Mouse (Mus musculus) heart, embryonic 13.5 days (tissue): ENCODE measurements around the gene Vsig10l. TPM values are rescaled to one million over a fixed set of nuclear protein-coding genes. Genes with fewer than 3 reads are reported as not detected.
A peak's percentile ranks its signal among the peaks of the same experiment; 100 is the strongest.

Experiments
- ATAC-seq: fragments of 200-750 bp; cut with Nextera tagmentation; 2 replicates; pipeline ENCODE4 v1.8.0; 2017; ENCODE audit warnings: moderate TSS enrichment; ENCODE audit not compliant: insufficient number of reproducible peaks, low FRiP score, low TSS enrichment; ENCODE audit errors: extremely low read depth
- H3K27ac ChIP-seq: fragments of 300-500 bp; sonication (generic); replicated peaks from 2 replicates; pipeline ENCODE4 v1.5.1; 2015; ENCODE audit warnings: moderate library complexity, mild to moderate bottlenecking, inconsistent platforms
- H3K27me3 ChIP-seq: fragments of 300-500 bp; sonication (generic); replicated peaks from 2 replicates; pipeline ENCODE4 v1.6.1; 2015; ENCODE audit warnings: mild to moderate bottlenecking, inconsistent platforms
- H3K36me3 ChIP-seq: fragments of 300-500 bp; sonication (generic); 2 replicates; pipeline ENCODE4 v1.6.1; 2015; ENCODE audit warnings: mild to moderate bottlenecking, inconsistent platforms
- H3K4me1 ChIP-seq: fragments of 300-500 bp; sonication (generic); 2 replicates; pipeline ENCODE4 v1.6.1; 2015; ENCODE audit warnings: inconsistent platforms
- H3K4me2 ChIP-seq: fragments of 300-500 bp; sonication (generic); 2 replicates; pipeline ENCODE4 v1.6.1; 2015; ENCODE audit warnings: inconsistent platforms, mild to moderate bottlenecking, moderate library complexity
- H3K4me3 ChIP-seq: fragments of 300-500 bp; sonication (generic); 2 replicates; pipeline ENCODE4 v1.5.1; 2015; ENCODE audit warnings: moderate library complexity, mild to moderate bottlenecking, inconsistent platforms
- H3K9ac ChIP-seq: fragments of 300-500 bp; sonication (generic); 2 replicates; pipeline ENCODE4 v1.6.1; 2015; ENCODE audit warnings: inconsistent platforms, mild to moderate bottlenecking, moderate library complexity
- H3K9me3 ChIP-seq: fragments of 300-500 bp; sonication (generic); 2 replicates; pipeline ENCODE4 v1.6.1; 2016; ENCODE audit warnings: inconsistent platforms
- WGBS: fragments of 180-500 bp; shearing (Covaris S2); methylation state at CpG from one replicate; pipeline ENCODE4 v1.1.7; 2015; ENCODE audit warnings: mixed read lengths; 5-methylcytosine and 5-hydroxymethylcytosine counted together
- polyA plus RNA-seq: library from polyadenylated mRNA; unstranded; fragments of >200 nt; fragmentation: Nextera tagmentation; extraction: Ambion mirVana; gene quantifications from 2 replicates; pipeline ENCODE4 v1.2.1, GENCODE M21; 2015

Gene Vsig10l
- polyA plus RNA-seq, 1 experiment from 2014 or later, result 2.2 TPM

DNA sequence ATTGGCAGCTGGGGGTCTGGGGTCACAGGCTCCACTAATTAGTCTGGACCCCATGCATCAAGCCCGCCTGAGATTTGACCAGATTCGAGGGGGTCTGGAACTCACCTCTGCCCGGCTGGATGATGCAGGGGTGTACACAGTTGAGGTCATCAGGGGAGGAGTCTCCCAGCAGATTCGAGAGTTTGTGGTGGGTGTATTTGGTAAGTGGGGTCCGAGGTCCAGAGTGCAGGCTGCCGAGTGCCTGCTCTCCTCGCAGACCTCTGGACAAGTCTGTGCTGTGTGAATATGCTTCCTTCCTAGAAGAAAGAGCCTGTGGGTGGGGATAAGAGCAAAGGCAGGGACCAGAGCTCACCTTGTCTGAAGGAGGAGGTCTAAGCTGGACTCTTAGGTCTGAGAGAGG, 1.0 kb downstream of the Vsig10l start:
- Histone ChIP-seq H3K9me3 (no peaks in the 10 kb centered on the region), H3K4me2 (no peak overlapping the region), H3K4me1 (peaks cover 23% of the 10 kb centered on the region), H3K27me3 (peaks cover 25% of the 10 kb centered on the region), H3K9ac (no peak overlapping the region), H3K36me3 (no peaks in the 10 kb centered on the region), H3K27ac (no peak overlapping the region), H3K4me3 (no peak overlapping the region)
- 73% methylated on average over 7 of the region's 7 CpGs for WGBS
- no peak for ATAC-seq

DNA sequence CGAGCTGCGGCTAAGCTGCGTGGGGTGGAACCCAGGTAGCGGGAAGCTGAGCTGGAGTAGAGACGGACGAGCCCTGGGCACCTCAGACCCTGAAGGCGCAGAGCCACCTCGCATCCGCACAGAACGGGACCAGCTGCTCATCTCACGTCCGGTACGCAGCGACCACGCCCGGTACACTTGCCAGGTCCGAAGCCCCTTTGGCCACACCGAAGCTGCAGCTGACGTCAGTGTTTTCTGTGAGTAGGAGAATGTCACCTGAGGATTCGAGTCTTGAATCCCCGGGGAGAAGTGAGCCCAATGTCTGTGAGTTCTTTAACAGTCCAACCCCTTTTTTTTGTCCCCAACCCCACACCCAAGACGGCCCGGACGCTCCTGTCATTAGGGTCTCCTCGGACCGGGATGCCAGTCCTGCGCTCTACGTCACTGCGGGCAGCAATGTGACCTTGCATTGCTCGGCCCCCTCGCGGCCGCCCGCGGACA, 2.0 kb downstream of the Vsig10l start:
- peak; percentile 58 for ATAC-seq
- Histone ChIP-seq H3K9ac (peak overlapping the region; percentile 79), H3K9me3 (no peaks in the 10 kb centered on the region), H3K4me1 (peaks cover 19% of the 10 kb centered on the region), H3K4me2 (peak overlapping the region; percentile 95), H3K36me3 (no peaks in the 10 kb centered on the region), H3K27ac (no peak overlapping the region), H3K4me3 (peak overlapping the region; percentile 59), H3K27me3 (peaks cover 25% of the 10 kb centered on the region)
- 7% methylated on average over 35 of the region's 35 CpGs for WGBS

DNA sequence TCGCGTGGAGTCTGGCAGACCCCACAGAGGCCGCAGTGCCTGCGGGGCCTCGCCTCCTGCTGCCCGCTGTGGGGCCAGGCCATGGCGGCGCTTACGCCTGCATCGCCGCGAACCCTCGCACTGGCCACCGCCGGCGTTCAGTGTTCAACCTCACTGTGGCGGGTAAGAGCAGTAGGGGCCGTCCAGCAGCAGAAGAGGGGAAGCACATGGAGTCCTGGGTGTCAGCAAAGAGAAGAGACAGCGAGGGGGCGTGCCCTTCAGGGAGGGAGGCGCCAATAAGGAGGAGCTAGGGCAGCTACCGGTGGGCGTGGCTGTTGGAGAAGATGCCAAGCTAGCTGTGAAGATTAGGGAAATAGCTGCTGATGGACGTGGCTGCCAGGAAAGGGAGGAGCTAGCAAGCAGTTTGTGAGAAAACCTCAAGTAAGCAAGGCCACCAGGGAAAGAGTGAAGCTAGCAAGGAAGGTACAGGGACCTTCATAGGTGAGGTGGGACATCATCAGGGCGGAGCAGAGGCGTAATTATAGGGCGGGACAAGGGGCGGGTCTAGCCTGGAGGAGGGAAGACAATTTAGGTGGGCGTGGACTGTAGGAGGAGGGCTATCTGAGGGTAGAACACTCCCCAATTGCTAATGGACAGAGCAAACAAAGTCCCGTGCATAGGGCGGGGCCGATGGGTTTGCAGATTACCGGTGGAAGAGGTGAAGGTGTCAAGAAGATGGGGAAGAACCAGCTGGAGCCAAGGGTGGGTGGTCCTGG, 2.6 kb downstream of the Vsig10l start:
- 0 out of 2 replicates have a peak overlapping the region, but pooled peaks have one; percentile 39 for H3K27ac ChIP-seq
- H3K4me3 ChIP-seq, result peak overlapping the region; percentile 59
- H3K4me1 ChIP-seq, result peaks cover 17% of the 10 kb centered on the region
- H3K4me2 ChIP-seq, result peak overlapping the region; percentile 95
- H3K36me3 ChIP-seq, result no peaks in the 10 kb centered on the region
- peaks cover 25% of the 10 kb centered on the region for H3K27me3 ChIP-seq
- peak overlapping the region; percentile 79 for H3K9ac ChIP-seq
- ATAC-seq, result peak; percentile 71
- WGBS, result 1% methylated on average over 33 of the region's 33 CpGs
- no peaks in the 10 kb centered on the region for H3K9me3 ChIP-seq

DNA sequence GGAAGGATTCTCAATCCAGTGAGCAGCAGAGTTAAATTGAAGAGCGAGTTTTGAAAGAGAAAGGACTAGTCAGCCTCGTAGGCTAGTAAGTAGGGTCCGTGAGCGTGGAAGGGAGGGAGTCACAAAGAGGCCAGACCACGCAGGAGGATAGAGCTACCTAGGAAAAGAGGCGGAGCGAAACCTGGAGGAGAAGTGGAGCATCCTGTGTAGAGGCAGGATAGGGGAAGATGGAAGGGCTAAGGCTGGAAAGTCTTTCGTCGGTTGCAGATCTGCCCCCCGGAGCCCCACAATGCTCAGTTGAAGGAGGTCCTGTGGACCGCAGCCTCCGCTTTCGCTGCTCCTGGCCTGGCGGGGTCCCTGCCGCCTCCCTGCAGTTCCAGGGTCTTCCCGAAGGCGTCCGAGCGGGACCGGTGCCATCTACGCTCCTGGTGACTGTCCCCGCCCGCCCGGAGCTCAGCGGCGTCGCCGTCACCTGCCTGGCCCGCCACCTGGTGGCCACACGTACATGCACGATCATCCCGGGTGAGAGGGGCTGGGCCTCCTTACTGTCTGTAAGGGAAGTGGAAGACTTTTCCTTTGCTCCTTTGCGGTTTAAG, 3.2 kb downstream of the Vsig10l start:
- no peaks in the 10 kb centered on the region for H3K9me3 ChIP-seq
- H3K36me3 ChIP-seq, result no peaks in the 10 kb centered on the region
- H3K4me1 ChIP-seq, result peaks cover 17% of the 10 kb centered on the region
- under 1% methylated on average over 33 of the region's 33 CpGs for WGBS
- H3K27me3 ChIP-seq, result peaks cover 25% of the 10 kb centered on the region
- peak overlapping the region; percentile 59 for H3K4me3 ChIP-seq
- ATAC-seq, result peak; percentile 65
- H3K27ac ChIP-seq, result peak overlapping the region; percentile 39; the same call in 1 of the 2 replicates
- H3K4me2 ChIP-seq, result peak overlapping the region; percentile 95
- peak overlapping the region; percentile 72 for H3K9ac ChIP-seq

DNA sequence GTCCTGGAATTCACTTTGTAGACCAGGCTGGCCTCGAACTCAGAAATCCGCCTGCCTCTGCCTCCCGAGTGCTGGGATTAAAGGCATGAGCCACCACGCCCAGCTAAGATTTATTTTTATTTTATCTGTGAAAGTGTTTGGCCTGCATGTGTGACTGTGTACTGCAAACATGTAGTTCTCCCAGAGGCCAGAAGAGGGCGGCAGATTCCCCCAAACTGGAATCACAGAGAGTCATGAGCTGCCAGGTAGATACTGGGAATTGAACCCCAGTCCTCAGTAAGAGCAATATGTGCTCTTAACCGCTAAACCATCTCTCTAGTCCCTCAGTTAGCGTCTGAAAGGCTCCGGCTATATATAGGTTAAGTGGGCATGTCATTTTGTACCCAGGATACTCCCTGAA, 7.4 kb downstream of the Vsig10l start:
- WGBS, result 36% methylated on average over 8 of the region's 8 CpGs
- H3K4me1 ChIP-seq, result peaks cover 7% of the 10 kb centered on the region; the same call in 1 of the 2 replicates

DNA sequence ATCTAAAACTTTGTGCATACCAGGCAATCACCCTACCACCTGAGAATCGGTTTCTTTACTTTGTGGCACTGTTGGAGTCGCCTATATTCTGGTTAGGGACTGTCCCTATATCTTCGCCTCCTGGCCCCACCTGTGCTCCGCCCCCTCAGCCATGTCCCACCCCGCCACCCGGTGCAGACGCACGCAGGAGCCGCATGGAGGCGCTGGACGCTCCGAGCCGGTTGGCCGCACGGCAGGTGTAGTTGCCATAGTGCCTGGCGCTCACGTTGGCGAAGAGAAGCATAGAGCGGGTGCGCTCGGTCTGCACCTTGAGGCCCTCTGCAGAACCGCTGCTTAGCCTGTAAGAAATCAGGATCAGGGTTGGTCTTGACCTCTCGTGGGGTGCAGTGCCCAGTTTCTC, 12.8 kb downstream of the Vsig10l start:
- Histone ChIP-seq H3K4me2 (no peak overlapping the region), H3K27me3 (peaks cover 66% of the 10 kb centered on the region), H3K4me1 (peaks cover 3% of the 10 kb centered on the region; the same call in 1 of the 2 replicates), H3K27ac (no peak overlapping the region), H3K4me3 (no peak overlapping the region), H3K36me3 (no peaks in the 10 kb centered on the region), H3K9me3 (no peaks in the 10 kb centered on the region), H3K9ac (no peak overlapping the region)
- ATAC-seq, result no peak
- WGBS, result 10% methylated on average over 23 of the region's 23 CpGs

More for the DNA sequence above, 7.4 kb downstream of the Vsig10l start:
- ATAC-seq, result no peak
- no peak overlapping the region for H3K4me3 ChIP-seq
- H3K27ac ChIP-seq, result no peak overlapping the region
- no peaks in the 10 kb centered on the region for H3K9me3 ChIP-seq
- H3K27me3 ChIP-seq, result peaks cover 24% of the 10 kb centered on the region
- no peak overlapping the region for H3K4me2 ChIP-seq
- H3K9ac ChIP-seq, result no peak overlapping the region
- H3K36me3 ChIP-seq, result no peaks in the 10 kb centered on the region

DNA sequence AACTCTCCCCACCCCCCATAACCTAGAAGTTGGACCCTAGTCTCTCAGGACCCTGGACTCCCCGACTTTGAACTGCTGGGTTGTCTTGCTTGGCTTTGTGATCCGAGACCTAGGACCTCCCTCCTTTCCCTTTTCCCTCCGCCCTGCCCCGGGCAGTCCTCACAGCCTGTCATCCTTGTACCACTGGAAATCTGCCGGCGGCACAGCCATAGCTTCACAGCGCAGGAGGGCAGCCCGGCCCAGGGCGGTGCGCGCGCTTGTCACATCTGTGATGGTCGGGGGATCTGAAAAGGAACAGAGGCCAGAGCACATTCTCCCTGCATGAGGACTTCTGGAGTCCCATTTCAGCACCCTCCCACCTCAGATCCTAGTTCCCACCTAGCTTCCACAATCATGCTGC, 13.4 kb downstream of the Vsig10l start:
- H3K9ac ChIP-seq, result no peak overlapping the region
- ATAC-seq, result no peak
- H3K27ac ChIP-seq, result no peak overlapping the region
- peaks cover 66% of the 10 kb centered on the region for H3K27me3 ChIP-seq
- peak overlapping the region; percentile 16 for H3K4me3 ChIP-seq
- H3K4me2 ChIP-seq, result peak overlapping the region; percentile 31; the same call in 1 of the 2 replicates
- H3K36me3 ChIP-seq, result no peaks in the 10 kb centered on the region
- peaks cover 3% of the 10 kb centered on the region; the same call in 1 of the 2 replicates for H3K4me1 ChIP-seq
- H3K9me3 ChIP-seq, result no peaks in the 10 kb centered on the region
- 4% methylated on average over 13 of the region's 13 CpGs for WGBS

DNA sequence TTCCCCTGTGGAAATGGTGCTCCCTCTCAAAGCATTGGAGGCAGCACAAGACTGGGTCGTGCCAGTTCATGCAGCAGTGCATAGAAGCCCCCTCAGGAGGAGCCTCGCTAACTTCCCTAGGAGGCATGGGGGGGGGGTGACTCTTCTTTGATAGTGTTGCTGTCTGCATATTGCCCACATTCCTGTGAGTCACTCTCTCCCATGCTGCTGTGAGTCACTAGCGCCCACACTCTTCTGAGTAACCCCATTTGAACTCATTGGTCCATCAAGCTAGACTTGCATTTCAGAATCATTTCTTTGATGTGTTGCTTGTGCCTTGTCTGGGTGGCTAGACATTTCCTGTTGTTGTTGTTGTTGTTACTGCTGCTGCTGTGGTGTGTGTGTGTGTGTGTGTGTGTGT, 18.2 kb downstream of the Vsig10l start:
- 60% methylated on average over 3 of the region's 3 CpGs for WGBS
- Histone ChIP-seq H3K27me3 (peaks cover 34% of the 10 kb centered on the region), H3K27ac (no peak overlapping the region), H3K4me3 (no peak overlapping the region), H3K4me2 (no peak overlapping the region), H3K36me3 (no peaks in the 10 kb centered on the region), H3K4me1 (peaks cover 7% of the 10 kb centered on the region; the same call in 1 of the 2 replicates), H3K9ac (no peak overlapping the region), H3K9me3 (no peaks in the 10 kb centered on the region)
- ATAC-seq, result no peak

DNA sequence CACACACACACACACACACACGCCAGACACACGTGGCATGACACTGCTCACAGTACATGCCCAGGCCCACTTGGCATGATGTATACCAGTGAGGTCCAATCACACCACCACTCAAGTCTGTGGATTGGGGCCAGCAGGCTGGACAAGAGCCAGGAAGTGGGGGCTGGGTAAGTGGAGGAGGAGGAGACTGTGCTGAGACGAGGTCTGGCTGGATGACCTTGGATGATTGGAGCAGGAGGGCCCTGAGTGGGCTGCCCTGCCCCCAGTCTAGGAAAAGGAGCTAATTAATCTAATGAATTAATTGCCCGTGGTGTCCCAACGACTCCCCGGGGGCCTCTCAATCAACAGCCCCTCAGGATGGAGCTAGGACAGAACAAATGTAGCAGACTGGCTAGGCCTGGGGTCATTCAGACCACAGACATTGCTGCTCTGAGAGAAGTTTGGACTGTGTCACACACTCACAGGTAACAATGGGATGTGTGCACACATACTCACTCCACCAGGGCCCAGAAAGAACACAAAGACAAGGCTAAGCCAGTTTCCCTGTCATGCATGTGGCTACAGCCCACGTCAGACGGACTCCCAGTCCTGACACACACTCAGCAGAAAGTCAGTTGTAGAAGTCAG, 19.3 kb downstream of the Vsig10l start:
- 53% methylated on average over 8 of the region's 8 CpGs for WGBS
- H3K4me3 ChIP-seq, result no peak overlapping the region
- H3K9me3 ChIP-seq, result no peaks in the 10 kb centered on the region
- H3K4me1 ChIP-seq, result 0 out of 2 replicates have a peak, but pooled peaks cover 4% of the 10 kb centered on the region
- ATAC-seq, result peak; percentile 2; the same call in 1 of the 2 replicates
- peaks cover 27% of the 10 kb centered on the region for H3K27me3 ChIP-seq
- H3K9ac ChIP-seq, result no peak overlapping the region
- no peaks in the 10 kb centered on the region for H3K36me3 ChIP-seq
- no peak overlapping the region for H3K4me2 ChIP-seq
- H3K27ac ChIP-seq, result no peak overlapping the region

DNA sequence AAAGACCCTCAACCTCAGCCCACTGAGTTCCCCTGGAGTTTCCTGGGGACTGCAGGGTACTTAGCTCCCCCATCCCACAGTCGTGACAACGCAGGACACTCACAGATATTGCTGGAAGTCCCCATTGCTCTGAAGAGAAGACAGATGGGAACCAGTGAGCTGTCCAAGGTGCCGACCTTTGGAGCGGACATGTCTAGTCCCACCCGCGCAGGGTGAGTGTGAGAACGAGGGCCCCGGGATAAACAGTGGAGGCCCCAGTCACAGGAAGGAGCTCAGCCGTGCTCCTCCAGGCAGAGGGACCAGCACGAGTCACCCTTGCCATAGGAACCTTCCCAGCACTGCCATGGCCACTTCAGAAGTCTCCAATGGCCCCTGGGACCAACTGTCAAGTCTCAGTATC, 20.3 kb downstream of the Vsig10l start:
- Histone ChIP-seq H3K4me1 (0 out of 2 replicates have a peak, but pooled peaks cover 4% of the 10 kb centered on the region), H3K27me3 (peaks cover 24% of the 10 kb centered on the region), H3K4me2 (no peak overlapping the region), H3K4me3 (no peak overlapping the region), H3K36me3 (no peaks in the 10 kb centered on the region), H3K9me3 (no peaks in the 10 kb centered on the region), H3K9ac (no peak overlapping the region), H3K27ac (no peak overlapping the region)
- 7% methylated on average over 10 of the region's 10 CpGs for WGBS
- no peak for ATAC-seq

DNA sequence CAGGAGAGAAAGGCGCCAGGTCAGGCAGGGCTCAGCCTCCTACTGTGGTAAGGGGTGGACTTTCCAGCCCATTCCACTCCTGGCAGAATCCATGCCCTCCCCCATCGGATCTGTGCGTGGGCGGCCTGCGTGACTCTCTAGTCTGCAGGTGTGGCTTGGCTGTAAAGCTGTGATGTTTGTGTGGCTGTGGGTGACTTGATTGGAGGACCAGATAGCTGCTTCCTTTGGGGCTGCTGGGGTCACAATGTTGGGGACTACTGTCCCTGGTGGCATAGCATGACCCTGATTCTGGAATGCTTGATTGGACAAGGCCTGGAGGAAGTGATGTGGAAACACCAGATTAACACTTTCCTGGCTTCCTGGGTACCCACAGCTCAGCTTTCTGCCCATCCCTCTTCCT, 25.7 kb downstream of the Vsig10l start:
- Histone ChIP-seq H3K9me3 (no peaks in the 10 kb centered on the region), H3K27me3 (peaks cover 57% of the 10 kb centered on the region), H3K4me2 (no peak overlapping the region), H3K27ac (no peak overlapping the region), H3K9ac (no peak overlapping the region), H3K4me3 (no peak overlapping the region), H3K4me1 (peaks cover 9% of the 10 kb centered on the region; the same call in 1 of the 2 replicates), H3K36me3 (no peaks in the 10 kb centered on the region)
- ATAC-seq, result no peak
- WGBS, result 29% methylated on average over 5 of the region's 5 CpGs
